ENCODE assay signal across 11 mouse cellular contexts in genomic region chr17:80802622-80803021, GRCm38 (mm10).
A peak's percentile ranks its signal among the peaks of the same experiment; 100 is the strongest.
DNase-seq lines count a peak whose midpoint lies in the region; ATAC-seq lines count a peak whose summit lies in the region.
"Had no signal": no experiment of that assay in that cellular context is flagged by ENCODE, and none has a peak within 500 bp of the region (broad histone marks: within the 10 kb centered on the region; RNA-seq: fewer than 3 reads in every experiment).

No protein-coding gene starts in this region.

- H3K4me1 ChIP-seq in kidney, embryonic 16.5 days (ENCODE audit: insufficient read depth, low read length): peaks cover 29% of the 10 kb centered on the region
- peaks cover 27% of the 10 kb centered on the region for H3K4me1 ChIP-seq in heart, embryonic 15.5 days (replicated peaks)

- no peak overlapping the region for H3K9ac ChIP-seq in kidney, embryonic 16.5 days (replicated peaks; ENCODE audit: low read length)
- H3K9ac ChIP-seq in heart, embryonic 15.5 days: no peak overlapping the region
- H3K9ac ChIP-seq: embryonic facial prominence, embryonic 12.5 days had no signal

- no peak overlapping the region for H3K4me3 ChIP-seq in kidney, embryonic 16.5 days (ENCODE audit: low read length)
- 0 out of 2 replicates have a peak overlapping the region, but pooled peaks have one; percentile 11 for H3K4me3 ChIP-seq in heart, embryonic 15.5 days
- H3K4me3 ChIP-seq: embryonic facial prominence, embryonic 12.5 days had no signal

- no peak for DNase-seq in kidney, adult 11 months
- DNase-seq in cerebellum, adult 8-10 months: peak; percentile 60
- peak; percentile 74 for DNase-seq in lung, postnatal 14 days
- no peak for DNase-seq in layer of hippocampus, adult 18-20 months (ENCODE audit: low spot score in 2 of 2)
- DNase-seq in thymus, postnatal 14 days: no peak
- DNase-seq in frontal cortex, postnatal 36 days (ENCODE audit: low spot score in 2 of 2): no peak
- DNase-seq: layer of hippocampus, adult 9-11 months; thymus, postnatal 4 days had no signal

- H3K4me2 ChIP-seq in kidney, embryonic 16.5 days (replicated peaks; ENCODE audit: low read depth, low read length): no peak overlapping the region
- H3K4me2 ChIP-seq in heart, embryonic 15.5 days: peak overlapping the region; percentile 54
- H3K4me2 ChIP-seq: embryonic facial prominence, embryonic 12.5 days had no signal

- no peaks in the 10 kb centered on the region for H3K27me3 ChIP-seq in kidney, embryonic 16.5 days (ENCODE audit: insufficient read depth, low read length)
- no peaks in the 10 kb centered on the region for H3K27me3 ChIP-seq in heart, embryonic 15.5 days
- H3K27me3 ChIP-seq: embryonic facial prominence, embryonic 12.5 days had no signal

- no peaks in the 10 kb centered on the region for H3K9me3 ChIP-seq in kidney, embryonic 16.5 days (ENCODE audit: low read length)
- no peaks in the 10 kb centered on the region for H3K9me3 ChIP-seq in heart, embryonic 15.5 days (replicated peaks)
- H3K9me3 ChIP-seq: embryonic facial prominence, embryonic 12.5 days had no signal

- H3K36me3 ChIP-seq in kidney, embryonic 16.5 days (ENCODE audit: insufficient read depth, low read length): no peaks in the 10 kb centered on the region
- H3K36me3 ChIP-seq in heart, embryonic 15.5 days: no peaks in the 10 kb centered on the region
- H3K36me3 ChIP-seq: embryonic facial prominence, embryonic 12.5 days had no signal

- no peak for ATAC-seq in kidney, embryonic 16.5 days (ENCODE audit: low FRiP score, low TSS enrichment)
- 0 out of 2 replicates have a peak, but pooled peaks have one; percentile 34 for ATAC-seq in heart, embryonic 15.5 days (replicated peaks; ENCODE audit: insufficient number of reproducible peaks, insufficient read depth, low FRiP score, low read depth)

- 62% methylated on average over 10 of the region's 10 CpGs for WGBS in kidney, embryonic 16.5 days
- 21% methylated on average over 10 of the region's 10 CpGs for WGBS in heart, embryonic 15.5 days

- peak overlapping the region; percentile 79 for H3K27ac ChIP-seq in kidney, embryonic 16.5 days (ENCODE audit: low read length)
- H3K27ac ChIP-seq in heart, embryonic 15.5 days: peak overlapping the region; percentile 81

Comparison
In these comparisons a context has a peak if more than half of its experiments do, and no peak if none do; other contexts are left out.
1. DNase-seq: peak in cerebellum, adult 8-10 months (single experiment) and lung, postnatal 14 days (single experiment); none in kidney, adult 11 months (single experiment), layer of hippocampus, adult 18-20 months (0 of 2), thymus, postnatal 14 days (single experiment) and frontal cortex, postnatal 36 days (0 of 2).